Mouse (Mus musculus): ENCODE results near the gene Pif1. TPM values are rescaled to one million over a fixed set of nuclear protein-coding genes. Genes with fewer than 3 reads are reported as not detected.

Pif1 gene
- polyA plus RNA-seq, 1 experiment from 2014 or later: 17.4 TPM

GRCm38 (mm10) chr9:65549139-65549538 is 37.8 kb upstream of the Pif1 start:
- H3K9ac ChIP-seq: no peak overlapping the region
- ATAC-seq: no peak
- peak overlapping the region; percentile 98; the same call in 1 of the 2 replicates for H3K27ac ChIP-seq
- H3K27me3 ChIP-seq (replicated peaks): no peaks in the 10 kb centered on the region
- no peak overlapping the region for H3K4me2 ChIP-seq
- peaks cover 30% of the 10 kb centered on the region for H3K36me3 ChIP-seq
- H3K4me1 ChIP-seq: peaks cover 81% of the 10 kb centered on the region
- 76% methylated on average over 3 of the region's 3 CpGs for WGBS (ENCODE audit: insufficient replicate concordance)
- no peaks in the 10 kb centered on the region for H3K9me3 ChIP-seq (replicated peaks)
- H3K4me3 ChIP-seq: no peak overlapping the region

- Histone ChIP-seq H3K4me3 (no peak overlapping the region), H3K9ac (no peak overlapping the region), H3K9me3 (replicated peaks) (no peaks in the 10 kb centered on the region), H3K4me2 (no peak overlapping the region), H3K4me1 (peaks cover 84% of the 10 kb centered on the region), H3K27me3 (replicated peaks) (no peaks in the 10 kb centered on the region), H3K36me3 (peaks cover 35% of the 10 kb centered on the region), H3K27ac (peak overlapping the region; percentile 98)
- no peak for ATAC-seq
- 40% methylated on average over 5 of the region's 5 CpGs for WGBS (ENCODE audit: insufficient replicate concordance)
These were observed 37.3 kb upstream of the Pif1 start for GRCm38 (mm10) chr9:65549643-65550042.

GRCm38 (mm10) chr9:65550079-65550831 is 36.7 kb upstream of the Pif1 start:
- H3K4me2 ChIP-seq: no peak overlapping the region
- peaks cover 87% of the 10 kb centered on the region for H3K4me1 ChIP-seq
- H3K27ac ChIP-seq: peak overlapping the region; percentile 98
- WGBS (ENCODE audit: insufficient replicate concordance): 33% methylated on average over 7 of the region's 7 CpGs
- no peaks in the 10 kb centered on the region for H3K27me3 ChIP-seq (replicated peaks)
- no peak for ATAC-seq
- 0 out of 2 replicates have a peak overlapping the region, but pooled peaks have one; percentile 33 for H3K9ac ChIP-seq
- no peaks in the 10 kb centered on the region for H3K9me3 ChIP-seq (replicated peaks)
- peaks cover 38% of the 10 kb centered on the region for H3K36me3 ChIP-seq
- no peak overlapping the region for H3K4me3 ChIP-seq

GRCm38 (mm10) chr9:65551035-65551434 is 35.9 kb upstream of the Pif1 start:
- ATAC-seq: peak; percentile 16; the same call in 1 of the 2 replicates
- Histone ChIP-seq H3K27ac (peak overlapping the region; percentile 98), H3K9me3 (replicated peaks) (no peaks in the 10 kb centered on the region), H3K27me3 (replicated peaks) (no peaks in the 10 kb centered on the region), H3K4me3 (no peak overlapping the region), H3K4me1 (peaks cover 87% of the 10 kb centered on the region), H3K9ac (peak overlapping the region; percentile 33), H3K4me2 (0 out of 2 replicates have a peak overlapping the region, but pooled peaks have one; percentile 8), H3K36me3 (peaks cover 46% of the 10 kb centered on the region)
- 8% methylated on average over 5 of the region's 5 CpGs for WGBS (ENCODE audit: insufficient replicate concordance)

- no peak overlapping the region for H3K4me2 ChIP-seq
- H3K9ac ChIP-seq: peak overlapping the region; percentile 28; the same call in 1 of the 2 replicates
- H3K36me3 ChIP-seq: peaks cover 57% of the 10 kb centered on the region
- WGBS (ENCODE audit: insufficient replicate concordance): 48% methylated on average over 5 of the region's 5 CpGs
- no peak overlapping the region for H3K4me3 ChIP-seq
- no peaks in the 10 kb centered on the region for H3K9me3 ChIP-seq (replicated peaks)
- H3K4me1 ChIP-seq: peaks cover 87% of the 10 kb centered on the region
- H3K27ac ChIP-seq: peak overlapping the region; percentile 98
- H3K27me3 ChIP-seq (replicated peaks): no peaks in the 10 kb centered on the region
- ATAC-seq: no peak
These were observed 34.8 kb upstream of the Pif1 start for GRCm38 (mm10) chr9:65552141-65552540.

- peak overlapping the region; percentile 98 for H3K27ac ChIP-seq
- H3K9ac ChIP-seq: no peak overlapping the region
- H3K9me3 ChIP-seq (replicated peaks): no peaks in the 10 kb centered on the region
- H3K4me1 ChIP-seq: peaks cover 87% of the 10 kb centered on the region
- no peak overlapping the region for H3K4me2 ChIP-seq
- H3K36me3 ChIP-seq: peaks cover 62% of the 10 kb centered on the region
- no peaks in the 10 kb centered on the region for H3K27me3 ChIP-seq (replicated peaks)
- WGBS (ENCODE audit: insufficient replicate concordance): 88% methylated on average over 2 of the region's 2 CpGs
- H3K4me3 ChIP-seq: no peak overlapping the region
- no peak for ATAC-seq
These were observed 34.2 kb upstream of the Pif1 start for GRCm38 (mm10) chr9:65552711-65553110.

- peak overlapping the region; percentile 37 for H3K4me3 ChIP-seq
- WGBS (ENCODE audit: insufficient replicate concordance): 10% methylated on average over 5 of the region's 5 CpGs
- peak; percentile 94 for ATAC-seq
These were observed 32.0 kb upstream of the Pif1 start for GRCm38 (mm10) chr9:65555001-65555405.

GRCm38 (mm10) chr9:65555621-65556020 is 31.3 kb upstream of the Pif1 start:
- H3K4me3 ChIP-seq: peak overlapping the region; percentile 4; the same call in 1 of the 2 replicates
- peak overlapping the region; percentile 69 for H3K4me2 ChIP-seq
- H3K4me1 ChIP-seq: peaks cover 90% of the 10 kb centered on the region
- peak overlapping the region; percentile 98 for H3K27ac ChIP-seq
- peak overlapping the region; percentile 65 for H3K9ac ChIP-seq
- no peak for ATAC-seq
- peaks cover 91% of the 10 kb centered on the region for H3K36me3 ChIP-seq
- 72% methylated on average over 4 of the region's 4 CpGs for WGBS (ENCODE audit: insufficient replicate concordance)
- H3K9me3 ChIP-seq (replicated peaks): no peaks in the 10 kb centered on the region
- H3K27me3 ChIP-seq (replicated peaks): no peaks in the 10 kb centered on the region

More at GRCm38 (mm10) chr9:65555001-65555405, 32.0 kb upstream of the Pif1 start:
- H3K4me1 ChIP-seq: peaks cover 92% of the 10 kb centered on the region
- no peaks in the 10 kb centered on the region for H3K9me3 ChIP-seq (replicated peaks)
- peak overlapping the region; percentile 98 for H3K27ac ChIP-seq
- H3K36me3 ChIP-seq: peaks cover 85% of the 10 kb centered on the region
- H3K27me3 ChIP-seq (replicated peaks): no peaks in the 10 kb centered on the region
- peak overlapping the region; percentile 73 for H3K9ac ChIP-seq
- H3K4me2 ChIP-seq: peak overlapping the region; percentile 69

- Histone ChIP-seq H3K36me3 (peaks cover 96% of the 10 kb centered on the region), H3K4me2 (peak overlapping the region; percentile 69), H3K27ac (peak overlapping the region; percentile 98), H3K9ac (peak overlapping the region; percentile 65), H3K4me3 (no peak overlapping the region), H3K27me3 (replicated peaks) (no peaks in the 10 kb centered on the region), H3K4me1 (peaks cover 89% of the 10 kb centered on the region), H3K9me3 (replicated peaks) (no peaks in the 10 kb centered on the region)
- 90% methylated on average over 8 of the region's 8 CpGs for WGBS (ENCODE audit: insufficient replicate concordance)
- no peak for ATAC-seq
These were observed 30.6 kb upstream of the Pif1 start for GRCm38 (mm10) chr9:65556349-65556748.

GRCm38 (mm10) chr9:65556979-65557378 is 30.0 kb upstream of the Pif1 start:
- Histone ChIP-seq H3K4me2 (no peak overlapping the region), H3K4me3 (no peak overlapping the region), H3K4me1 (peaks cover 89% of the 10 kb centered on the region), H3K27me3 (replicated peaks) (no peaks in the 10 kb centered on the region), H3K9me3 (replicated peaks) (no peaks in the 10 kb centered on the region), H3K9ac (peak overlapping the region; percentile 65), H3K27ac (peak overlapping the region; percentile 98), H3K36me3 (peaks cover 97% of the 10 kb centered on the region)
- 94% methylated on average over 5 of the region's 5 CpGs for WGBS (ENCODE audit: insufficient replicate concordance)
- ATAC-seq: no peak

- H3K27me3 ChIP-seq (replicated peaks): no peaks in the 10 kb centered on the region
- peaks cover 89% of the 10 kb centered on the region for H3K4me1 ChIP-seq
- H3K36me3 ChIP-seq: peaks cover 97% of the 10 kb centered on the region
- H3K4me3 ChIP-seq: no peak overlapping the region
- H3K27ac ChIP-seq: peak overlapping the region; percentile 98
- no peak overlapping the region for H3K9ac ChIP-seq
- no peak for ATAC-seq
- H3K9me3 ChIP-seq (replicated peaks): no peaks in the 10 kb centered on the region
- WGBS (ENCODE audit: insufficient replicate concordance): 96% methylated on average over 6 of the region's 6 CpGs
- no peak overlapping the region for H3K4me2 ChIP-seq
These were observed 28.2 kb upstream of the Pif1 start for GRCm38 (mm10) chr9:65558806-65559205.

- H3K9ac ChIP-seq: peak overlapping the region; percentile 47
- ATAC-seq: 0 out of 2 replicates have a peak, but pooled peaks have one; percentile 21
- no peaks in the 10 kb centered on the region for H3K9me3 ChIP-seq (replicated peaks)
- H3K4me3 ChIP-seq: no peak overlapping the region
- 69% methylated on average over 4 of the region's 4 CpGs for WGBS (ENCODE audit: insufficient replicate concordance)
- peaks cover 100% of the 10 kb centered on the region for H3K36me3 ChIP-seq
- no peaks in the 10 kb centered on the region for H3K27me3 ChIP-seq (replicated peaks)
- H3K27ac ChIP-seq: peak overlapping the region; percentile 57; the same call in 1 of the 2 replicates
- peaks cover 88% of the 10 kb centered on the region for H3K4me1 ChIP-seq
- no peak overlapping the region for H3K4me2 ChIP-seq
These were observed 25.9 kb upstream of the Pif1 start for GRCm38 (mm10) chr9:65561016-65561415.

Data from liver, embryonic 12.5 days (tissue).